Mouse (Mus musculus) left cerebral cortex, postnatal 14 days (tissue): ENCODE results near the gene Asl. TPM values are rescaled to one million over a fixed set of nuclear protein-coding genes. Genes with fewer than 3 reads are reported as not detected.

Experiments
- DNase-seq, 2 experiments: peaks; one replicate each; pipeline ENCODE4 v3.0.0; 2021 to 2022; ENCODE audit warnings: low spot score in 2 of 2, mixed read lengths in 1 of 2
- intact Hi-C: fragments of 180-260 bp; cut with DNase I; formaldehyde crosslinking; loops from one replicate; pipeline ENCODE4 v1.15.1; 2025
- total RNA-seq, 2 experiments: library from RNA; stranded (reverse); gene quantifications; 2 replicates each; pipeline ENCODE4 v1.2.3; 2021

Gene Asl
- total RNA-seq, 2 experiments from 2014 or later = 14.7 to 19.8 TPM

DNA sequence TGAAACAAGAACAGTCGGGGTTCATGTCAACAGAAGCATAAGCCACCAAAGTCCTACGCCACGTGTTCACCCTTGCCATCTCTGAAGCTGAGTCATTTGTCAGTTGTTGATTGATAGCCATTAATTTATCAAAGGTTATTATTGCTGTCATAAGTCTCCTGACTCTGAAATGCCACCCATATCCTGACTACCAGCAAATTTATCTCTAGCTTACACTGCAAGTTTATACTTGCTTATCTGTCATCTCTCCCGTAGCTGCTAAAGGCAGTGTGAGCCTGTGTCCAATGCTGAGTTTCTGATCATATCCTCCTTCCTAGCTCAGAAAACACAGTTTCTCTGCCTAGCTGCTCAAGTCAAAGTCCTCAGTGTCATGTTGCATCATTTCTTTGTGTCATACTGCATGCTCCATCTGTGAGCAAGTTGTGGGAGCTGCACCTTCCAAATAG is 54.2 kb downstream of the Asl start:
- DNase-seq = no peak
- intact Hi-C loops = no loop called here

DNA sequence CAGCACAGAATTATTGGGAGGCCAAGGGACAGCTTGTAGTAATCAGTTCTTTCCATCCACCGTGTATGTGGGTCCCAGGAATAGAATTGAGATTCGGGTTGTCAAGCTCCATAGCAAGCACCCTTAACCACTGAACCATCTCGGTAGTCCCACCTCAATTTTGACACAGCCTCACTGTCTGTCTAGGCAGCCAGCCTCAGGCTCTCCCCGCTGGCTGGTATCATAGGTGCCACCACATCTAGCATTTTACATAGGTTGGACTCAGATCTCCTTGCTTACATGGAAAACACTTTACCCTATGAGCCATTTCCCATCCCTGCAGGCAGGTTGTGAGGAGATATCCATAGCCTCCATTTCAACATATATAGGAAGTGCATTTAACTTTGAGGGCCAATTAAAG is 54.7 kb downstream of the Asl start:
- intact Hi-C loops = no loop called here
- DNase-seq = no peak

DNA sequence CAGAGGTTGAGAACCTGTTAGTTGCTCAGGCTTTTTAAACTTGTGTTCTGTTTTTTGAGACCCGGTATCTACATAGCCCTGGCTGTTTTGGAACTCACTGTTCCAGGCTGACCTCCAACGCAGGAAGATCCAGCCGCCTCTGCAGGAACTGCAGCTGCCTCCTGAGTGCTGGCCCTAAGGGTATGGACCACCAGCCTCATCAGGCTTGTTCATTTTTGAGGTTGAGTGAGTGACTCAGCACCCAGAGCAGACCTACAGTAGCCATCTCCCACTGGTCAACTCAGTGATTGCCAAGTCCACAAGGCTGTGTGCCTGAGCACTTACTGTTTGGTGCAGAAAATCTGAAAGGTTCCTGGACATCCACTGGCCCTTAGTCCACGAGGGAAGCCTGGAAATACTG is 57.6 kb downstream of the Asl start:
- no peak for DNase-seq
- intact Hi-C loops = no loop called here

- intact Hi-C loops = no loop called here
These were observed 60.6 kb downstream of the Asl start for GRCm38 (mm10) chr5:129968417-129968816.

DNA sequence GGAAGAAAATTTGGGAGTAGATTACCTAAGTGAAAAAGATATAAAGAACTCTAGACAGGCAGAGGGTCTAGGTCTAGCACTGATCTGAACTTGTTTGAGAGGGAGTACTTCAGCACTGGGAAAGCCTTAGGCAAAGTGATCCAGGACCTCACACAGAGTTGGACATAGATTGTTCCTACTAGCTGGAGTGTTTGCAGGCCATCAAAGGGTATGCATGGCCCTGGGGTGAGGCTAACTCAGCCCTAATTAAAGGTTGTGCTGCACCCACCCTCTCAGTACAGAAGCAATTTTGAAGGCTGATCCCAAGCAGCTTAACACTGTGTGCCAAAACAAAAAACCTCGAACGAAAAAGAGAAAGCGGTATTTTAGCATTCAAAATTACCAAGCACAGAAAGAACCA is 62.6 kb downstream of the Asl start:
- intact Hi-C loops = no loop called here

More at GRCm38 (mm10) chr5:129968417-129968816, 60.6 kb downstream of the Asl start:
- DNase-seq = no peak

GRCm38 (mm10) chr5:129963224-129963623 is 65.8 kb downstream of the Asl start:
- DNase-seq = no peak
- intact Hi-C loops = no loop called here

More for the DNA sequence above, 62.6 kb downstream of the Asl start:
- DNase-seq = no peak

Other genes starting within 250 kb of the Asl start
- 10 to 100 TPM; 25.4 to 26.0 TPM for gene Psph, start 241.8 kb downstream of the Asl start, total RNA-seq
- gene Sumf2, start 182.3 kb downstream of the Asl start, total RNA-seq = 10 to 100 TPM; 19.0 to 24.0 TPM
- 100 to 1,000 TPM; 413 to 428 TPM for gene Chchd2, start 141.8 kb downstream of the Asl start, total RNA-seq
- gene Zbed5, start 133.5 kb downstream of the Asl start, total RNA-seq = 1 to 10 TPM; 4.0 to 4.4 TPM
- gene Phkg1, start 130.7 kb downstream of the Asl start, total RNA-seq = 10 to 100 TPM; 10.5 to 10.9 TPM
- 1 to 10 TPM; 1.8 to 3.4 TPM for gene Nupr1l, start 120.7 kb downstream of the Asl start, total RNA-seq
- 10 to 100 TPM; 48.6 to 53.5 TPM for gene Vkorc1l1, start 87.3 kb downstream of the Asl start, total RNA-seq
- 10 to 100 TPM; 12.4 to 12.9 TPM for gene Gusb, start 26.2 kb downstream of the Asl start, total RNA-seq
- gene Crcp, start within 50 bp of the Asl start, total RNA-seq = 10 to 100 TPM; 30.1 to 33.7 TPM
- 10 to 100 TPM; 36.1 to 40.8 TPM for gene Tpst1, start 44.1 kb upstream of the Asl start, total RNA-seq
- gene Kctd7, start 115.6 kb upstream of the Asl start, total RNA-seq = 10 to 100 TPM; 12.1 to 14.5 TPM
- gene Rabgef1, start 142.6 kb upstream of the Asl start, total RNA-seq = 10 to 100 TPM; 43.8 to 47.2 TPM
- gene Tmem248, start 187.8 kb upstream of the Asl start, total RNA-seq = 10 to 100 TPM; 35.4 to 46.8 TPM
- gene Sbds, start 226.3 kb upstream of the Asl start, total RNA-seq = 10 to 100 TPM; 61.0 to 61.4 TPM
- gene Tyw1, start 226.4 kb upstream of the Asl start, total RNA-seq = 10 to 100 TPM; 15.2 to 17.2 TPM